Mouse (Mus musculus) testis, adult 2 months (tissue): Measurements from ENCODE around the gene Fam171a1.

Experiments used
- CTCF ChIP-seq: fragments of 200-500 bp; IDR thresholded peaks from 2 replicates; pipeline ENCODE4 v1.5.1; 2012; ENCODE audit warnings: low read depth, mild to moderate bottlenecking, inconsistent platforms, low read length, moderate library complexity; ENCODE audit not compliant: control insufficient read depth, insufficient read depth, insufficient replicate concordance
- POLR2A ChIP-seq: fragments of 200-500 bp; IDR thresholded peaks from 2 replicates; pipeline ENCODE4 v1.6.1; 2012; ENCODE audit warnings: low read depth, mild to moderate bottlenecking, inconsistent platforms, low read length, moderate library complexity; ENCODE audit not compliant: control insufficient read depth

GRCm38 (mm10) chr2:3113866-3114265 is at the start of gene Fam171a1:
- TF ChIP-seq POLR2A (no peak), CTCF (no peak)
